Comparison of ENCODE assay signal across 8 mouse cellular contexts in genomic region chr11:5442590-5443021, GRCm38 (mm10). TPM values are rescaled to one million over a fixed set of nuclear protein-coding genes. Genes with fewer than 3 reads are reported as not detected.
A peak's percentile ranks its signal among the peaks of the same experiment; 100 is the strongest.
DNase-seq lines count a peak whose midpoint lies in the region; ATAC-seq and TF ChIP-seq lines count a peak whose summit lies in the region.

No protein-coding gene starts in this region.

- no peak overlapping the region for H3K27ac ChIP-seq in left cerebral cortex, adult 2 months
- no peak overlapping the region for H3K27ac ChIP-seq in forebrain, embryonic 14.5 days (ENCODE audit: low read depth, low read length)
- H3K27ac ChIP-seq in limb, embryonic 14.5 days (replicated peaks; ENCODE audit: low read depth, low read length): no peak overlapping the region
- no peak overlapping the region for H3K27ac ChIP-seq in neural tube, embryonic 13.5 days (replicated peaks)

- TF ChIP-seq CTCF in left cerebral cortex, adult 2 months (IDR thresholded peaks at IDR 0.05): no peak

- 0 out of 2 replicates have a peak, but pooled peaks cover 5% of the 10 kb centered on the region for H3K27me3 ChIP-seq in forebrain, embryonic 14.5 days (replicated peaks; ENCODE audit: control insufficient read depth, insufficient read depth, low read length)
- H3K27me3 ChIP-seq in limb, embryonic 14.5 days (ENCODE audit: control insufficient read depth, insufficient read depth, low read length): no peaks in the 10 kb centered on the region
- H3K27me3 ChIP-seq in neural tube, embryonic 13.5 days: no peaks in the 10 kb centered on the region

- H3K4me3 ChIP-seq in left cerebral cortex, adult 2 months: peak overlapping the region; percentile 56; the same call in 1 of the 2 replicates
- H3K4me3 ChIP-seq in forebrain, embryonic 14.5 days (ENCODE audit: low read depth, low read length): peak overlapping the region; percentile 79
- H3K4me3 ChIP-seq in limb, embryonic 14.5 days (replicated peaks; ENCODE audit: low read length): peak overlapping the region; percentile 87
- peak overlapping the region; percentile 82 for H3K4me3 ChIP-seq in neural tube, embryonic 13.5 days

- H3K9ac ChIP-seq in forebrain, embryonic 14.5 days (ENCODE audit: low read length): no peak overlapping the region; the same call in 1 of the 2 replicates
- H3K9ac ChIP-seq in limb, embryonic 14.5 days (ENCODE audit: low read depth, low read length, severe bottlenecking): no peak overlapping the region; the same call in 1 of the 2 replicates
- H3K9ac ChIP-seq in neural tube, embryonic 13.5 days: peak overlapping the region; percentile 80; the same call in 1 of the 2 replicates

- no peaks in the 10 kb centered on the region for H3K36me3 ChIP-seq in forebrain, embryonic 14.5 days (ENCODE audit: control insufficient read depth, insufficient read depth, low read length)
- H3K36me3 ChIP-seq in limb, embryonic 14.5 days (ENCODE audit: control insufficient read depth, insufficient read depth, low read length): no peaks in the 10 kb centered on the region
- H3K36me3 ChIP-seq in neural tube, embryonic 13.5 days: no peaks in the 10 kb centered on the region

- peak overlapping the region; percentile 91 for H3K4me2 ChIP-seq in forebrain, embryonic 14.5 days (ENCODE audit: low read length)
- peak overlapping the region; percentile 78 for H3K4me2 ChIP-seq in limb, embryonic 14.5 days (replicated peaks; ENCODE audit: low read depth, low read length, severe bottlenecking)
- H3K4me2 ChIP-seq in neural tube, embryonic 13.5 days: peak overlapping the region; percentile 97

- TF ChIP-seq POLR2A in limb, embryonic 14.5 days (IDR thresholded peaks at IDR 0.05; ENCODE audit: borderline replicate concordance, extremely low read depth, insufficient read depth, insufficient read length): no peak

- no peak for ATAC-seq in forebrain, embryonic 14.5 days
- ATAC-seq in limb, embryonic 14.5 days (ENCODE audit: low FRiP score, low read depth): no peak
- ATAC-seq in neural tube, embryonic 13.5 days (ENCODE audit: low read depth): no peak

- peaks cover 5% of the 10 kb centered on the region; the same call in 1 of the 2 replicates for H3K4me1 ChIP-seq in forebrain, embryonic 14.5 days (ENCODE audit: control insufficient read depth, insufficient read depth, low read length)
- peaks cover 22% of the 10 kb centered on the region for H3K4me1 ChIP-seq in limb, embryonic 14.5 days (ENCODE audit: control insufficient read depth, insufficient read depth, low read length)
- peaks cover 27% of the 10 kb centered on the region for H3K4me1 ChIP-seq in neural tube, embryonic 13.5 days (replicated peaks)

- no peaks in the 10 kb centered on the region for H3K9me3 ChIP-seq in forebrain, embryonic 14.5 days (replicated peaks; ENCODE audit: control insufficient read depth, low read length)
- no peaks in the 10 kb centered on the region for H3K9me3 ChIP-seq in limb, embryonic 14.5 days (ENCODE audit: control insufficient read depth, low read length)
- no peaks in the 10 kb centered on the region for H3K9me3 ChIP-seq in neural tube, embryonic 13.5 days

- intact Hi-C loops in left cerebral cortex, adult 2 months (cut with DNase I): loop anchor here (10.0 kb wide), 1 partner anchor 148 kb away; no protein-coding TSS in a partner anchor
- intact Hi-C loops in left cerebral cortex, postnatal 36 days (cut with DNase I): loop anchor here (5.0 kb wide), 1 partner anchor 40 kb away; no protein-coding TSS in a partner anchor

- 8% methylated on average over 3 of the region's 3 CpGs for WGBS in forebrain, embryonic 14.5 days
- WGBS in limb, embryonic 14.5 days: 19% methylated on average over 3 of the region's 3 CpGs
- WGBS in neural tube, embryonic 13.5 days: 13% methylated on average over 3 of the region's 3 CpGs

- no peak for DNase-seq in left cerebral cortex, adult 2 months (ENCODE audit: extremely low spot score in 1 of 2, low spot score in 2 of 2)
- DNase-seq in left cerebral cortex, adult 18-20 months (ENCODE audit: low spot score in 2 of 2): no peak
- no peak for DNase-seq in forebrain, embryonic 14.5 days (ENCODE audit: low spot score)
- no peak for DNase-seq in limb, embryonic 14.5 days (ENCODE audit: low spot score)
- DNase-seq in left cerebral cortex, postnatal 36 days (ENCODE audit: low spot score in 2 of 2): no peak
- no peak for DNase-seq in layer of hippocampus, postnatal 36 days
- DNase-seq in spleen, postnatal 14 days (ENCODE audit: low spot score in 2 of 2): no peak

RNA-seq across cellular contexts. Expression of gene Znrf3, which starts 2.0 kb away (rescaled TPM):
- 10 to 100 TPM; 19.5 to 20.7 TPM for total RNA-seq in left cerebral cortex, adult 2 months (2021)
- total RNA-seq in left cerebral cortex, adult 18-20 months (2021): 10 to 100 TPM; 16.7 to 17.5 TPM
- polyA plus RNA-seq in forebrain, embryonic 14.5 days (2014; fragmentation: Nextera tagmentation; extraction: Ambion mirVana): 4.9 and 5.8 TPM in 2 replicates
- polyA plus RNA-seq in limb, embryonic 14.5 days (2012; rRNA removed): 8.0 and 10.6 TPM in 2 replicates
- polyA plus RNA-seq in limb, embryonic 14.5 days (2014; fragmentation: Nextera tagmentation; extraction: Ambion mirVana): 12.9 and 14.4 TPM in 2 replicates
- 7.5 and 8.1 TPM in 2 replicates for polyA plus RNA-seq in neural tube, embryonic 13.5 days (2015; fragmentation: Nextera tagmentation; extraction: Ambion mirVana)
- total RNA-seq in left cerebral cortex, postnatal 36 days (2021): 10 to 100 TPM; 19.5 to 20.2 TPM
- 10 to 100 TPM; 19.1 to 20.7 TPM for total RNA-seq in layer of hippocampus, postnatal 36 days (2021)
